Mouse (Mus musculus): ENCODE results near the gene Zfp386.

The Zfp386 gene

GRCm38 (mm10) chr12:116094765-116095555 is 47.4 kb downstream of the Zfp386 start:
- no peak for DNase-seq

GRCm38 (mm10) chr12:116096361-116096904 is 48.9 kb downstream of the Zfp386 start:
- no peak for DNase-seq

GRCm38 (mm10) chr12:116097166-116097565 is 49.6 kb downstream of the Zfp386 start:
- DNase-seq: no peak

GRCm38 (mm10) chr12:116101945-116102344 is 54.4 kb downstream of the Zfp386 start:
- no peak for DNase-seq

GRCm38 (mm10) chr12:116109451-116110353 is 62.2 kb downstream of the Zfp386 start:
- DNase-seq: no peak

GRCm38 (mm10) chr12:116111007-116111694 is 63.6 kb downstream of the Zfp386 start:
- DNase-seq: no peak

All from cerebellum, adult 9-11 months (tissue).